Mouse (Mus musculus) bone marrow macrophage, adult 2 months (primary cell): ENCODE results near the gene Scgb2a2. TPM values are rescaled to one million over a fixed set of nuclear protein-coding genes. Genes with fewer than 3 reads are reported as not detected.
"Not testable (repeated sequence)": the region's sequence is repeated elsewhere in the genome, so short reads cannot be mapped to it uniquely, and the experiment has no call there.

ENCODE experiments used
- H3K27ac ChIP-seq: 2 replicates; pipeline ENCODE4 v1.5.1; 2012; ENCODE audit warnings: low read depth, low read length; ENCODE audit not compliant: insufficient read depth
- H3K4me1 ChIP-seq: 2 replicates; pipeline ENCODE4 v1.6.1; 2012; ENCODE audit warnings: low read length; ENCODE audit not compliant: control insufficient read depth, insufficient read depth
- H3K4me3 ChIP-seq: 2 replicates; pipeline ENCODE4 v1.5.1; 2012; ENCODE audit warnings: mild to moderate bottlenecking, low read length, moderate library complexity; ENCODE audit not compliant: insufficient read depth
- CTCF ChIP-seq: IDR thresholded peaks from 2 replicates; pipeline ENCODE4 v1.5.1; 2012; ENCODE audit warnings: low read depth, mild to moderate bottlenecking, low read length, moderate library complexity
- POLR2A ChIP-seq: IDR thresholded peaks from 2 replicates; pipeline ENCODE4 v1.6.1; 2012; ENCODE audit warnings: mild to moderate bottlenecking, low read depth, low read length, borderline replicate concordance
- polyA plus RNA-seq: library from polyadenylated mRNA; stranded (reverse); fragments of >200 nt; gene quantifications from 2 replicates; pipeline ENCODE4 v1.2.4, GENCODE M21; 2012; ENCODE audit not compliant: missing spikeins, insufficient read depth, insufficient read length

The Scgb2a2 gene
- not detected in 2 replicates for polyA plus RNA-seq

- Histone ChIP-seq H3K4me1 (no peaks in the 10 kb centered on the region), H3K4me3 (no peak within 1 kb of the TSS), H3K27ac (no peak within 1 kb of the TSS)
- TF ChIP-seq POLR2A (no peak), CTCF (no peak)
Measured at GRCm38 (mm10) chr19:9847262-9847661, at the start of gene Scgb2a2. Gene Scgb2a2, plus strand, starts transcription at chr19:9847562.

GRCm38 (mm10) chr19:9836581-9837340, 10.6 kb upstream of the Scgb2a2 start:
- not testable (repeated sequence) for H3K27ac ChIP-seq, H3K4me1 ChIP-seq
- H3K4me3 ChIP-seq = peak overlapping the region; percentile 42

- TF ChIP-seq POLR2A (no peak), CTCF (no peak)
- no peaks in the 10 kb centered on the region for H3K4me1 ChIP-seq
- H3K4me3 ChIP-seq = no peak overlapping the region
- no peak overlapping the region for H3K27ac ChIP-seq
Measured at GRCm38 (mm10) chr19:9837341-9837715, 10.0 kb upstream of the Scgb2a2 start.

GRCm38 (mm10) chr19:9849368-9850075, 2.2 kb downstream of the Scgb2a2 start:
- H3K27ac ChIP-seq, H3K4me3 ChIP-seq, H3K4me1 ChIP-seq: not testable (repeated sequence)

GRCm38 (mm10) chr19:9860821-9861220, 13.5 kb downstream of the Scgb2a2 start:
- H3K27ac ChIP-seq, H3K4me3 ChIP-seq, H3K4me1 ChIP-seq: not testable (repeated sequence)

GRCm38 (mm10) chr19:9864856-9865255, 17.5 kb downstream of the Scgb2a2 start:
- Histone ChIP-seq H3K27ac (no peak overlapping the region), H3K4me3 (no peak overlapping the region), H3K4me1 (no peaks in the 10 kb centered on the region)
- TF ChIP-seq CTCF (no peak), POLR2A (no peak)

- no peaks in the 10 kb centered on the region for H3K4me1 ChIP-seq
- TF ChIP-seq CTCF (no peak), POLR2A (no peak)
- H3K27ac ChIP-seq = no peak overlapping the region
- H3K4me3 ChIP-seq = no peak overlapping the region
Measured at GRCm38 (mm10) chr19:9865466-9865865, 18.1 kb downstream of the Scgb2a2 start.

GRCm38 (mm10) chr19:9878186-9878835, 30.9 kb downstream of the Scgb2a2 start:
- Histone ChIP-seq H3K4me1 (no peaks in the 10 kb centered on the region), H3K4me3 (no peak overlapping the region), H3K27ac (no peak overlapping the region)
- TF ChIP-seq POLR2A (no peak), CTCF (no peak)

- H3K27ac ChIP-seq = no peak overlapping the region
- TF ChIP-seq POLR2A (no peak), CTCF (no peak)
- H3K4me1 ChIP-seq = peaks cover 21% of the 10 kb centered on the region
- H3K4me3 ChIP-seq = no peak overlapping the region
Measured at GRCm38 (mm10) chr19:9886348-9886747, 39.0 kb downstream of the Scgb2a2 start.

GRCm38 (mm10) chr19:9886771-9887170, 39.4 kb downstream of the Scgb2a2 start:
- H3K4me3 ChIP-seq = no peak overlapping the region
- peaks cover 23% of the 10 kb centered on the region for H3K4me1 ChIP-seq
- H3K27ac ChIP-seq = no peak overlapping the region
- TF ChIP-seq POLR2A (no peak), CTCF (no peak)

GRCm38 (mm10) chr19:9896067-9896466, 48.7 kb downstream of the Scgb2a2 start:
- no peak overlapping the region for H3K27ac ChIP-seq
- peaks cover 34% of the 10 kb centered on the region for H3K4me1 ChIP-seq
- TF ChIP-seq CTCF = no peak
- no peak for TF ChIP-seq POLR2A
- no peak overlapping the region for H3K4me3 ChIP-seq
